Mouse (Mus musculus) olfactory bulb, adult 2 months (tissue): ENCODE measurements at regions not wholly inside any gene's neighbourhood (a gene's known extent, or its start where the extent isn't known, plus 50 kb on each side); places are given as distances from the start of the nearest gene placed in this dataset.

Source experiments
- CTCF ChIP-seq: fragments of 200-500 bp; IDR thresholded peaks from 2 replicates; pipeline ENCODE4 v1.5.1; 2012; ENCODE audit warnings: low read depth, mild to moderate bottlenecking, low read length, moderate library complexity; ENCODE audit not compliant: insufficient read depth
- POLR2A ChIP-seq: fragments of 200-500 bp; IDR thresholded peaks from 2 replicates; pipeline ENCODE4 v1.6.1; 2012; ENCODE audit warnings: mild to moderate bottlenecking, low read depth, low read length, moderate library complexity; ENCODE audit not compliant: insufficient read depth

DNA sequence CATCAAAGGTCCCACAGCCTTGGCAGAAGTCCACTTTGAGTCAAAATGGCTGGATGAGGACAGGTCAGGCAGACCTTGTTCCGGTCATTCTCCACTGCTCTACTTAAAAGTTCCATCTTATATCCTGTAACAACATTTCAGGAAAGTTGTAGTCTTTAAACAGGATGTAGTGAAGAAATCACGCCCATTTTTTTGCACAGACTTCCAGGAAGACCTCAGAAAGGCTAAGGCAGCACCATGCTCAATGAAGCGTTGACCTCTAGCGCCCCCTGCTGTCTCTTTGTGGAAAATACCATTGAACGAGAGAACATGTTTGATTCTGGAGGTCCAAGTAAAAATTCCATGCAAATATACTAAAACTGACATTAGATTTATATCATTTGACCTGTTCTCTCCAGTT, 56.6 kb upstream of the Tmem14a start:
- TF ChIP-seq CTCF (no peak), POLR2A (no peak)
